Mouse (Mus musculus): Measurements from ENCODE around the gene H2-Aa. TPM values are rescaled to one million over a fixed set of nuclear protein-coding genes. Genes with fewer than 3 reads are reported as not detected.

The H2-Aa gene
- polyA plus RNA-seq, 1 experiment from 2014 or later: 2.9 TPM

- Histone ChIP-seq H3K4me1 (peaks cover 20% of the 10 kb centered on the region), H3K27ac (no peak overlapping the region), H3K4me2 (no peak overlapping the region), H3K9me3 (no peaks in the 10 kb centered on the region), H3K9ac (no peak overlapping the region), H3K27me3 (peaks cover 49% of the 10 kb centered on the region), H3K4me3 (no peak overlapping the region), H3K36me3 (no peaks in the 10 kb centered on the region)
- no peak for ATAC-seq (ENCODE audit: insufficient number of reproducible peaks, low FRiP score, low TSS enrichment, low read depth)
- 51% methylated on average over 5 of the region's 5 CpGs for WGBS
Observed at GRCm38 (mm10) chr17:34260551-34260950, 27.1 kb downstream of the H2-Aa start.

- H3K9me3 ChIP-seq: no peaks in the 10 kb centered on the region
- H3K4me1 ChIP-seq: no peaks in the 10 kb centered on the region
- H3K36me3 ChIP-seq: no peaks in the 10 kb centered on the region
- 71% methylated on average over 11 of the region's 11 CpGs for WGBS
- H3K27ac ChIP-seq: no peak within 1 kb of the TSS
- no peak within 1 kb of the TSS for H3K9ac ChIP-seq
- H3K4me2 ChIP-seq: no peak within 1 kb of the TSS
- H3K4me3 ChIP-seq: no peak within 1 kb of the TSS
- ATAC-seq (ENCODE audit: insufficient number of reproducible peaks, low FRiP score, low TSS enrichment, low read depth): no peak
- peaks cover 29% of the 10 kb centered on the region; the same call in 1 of the 2 replicates for H3K27me3 ChIP-seq
Observed at GRCm38 (mm10) chr17:34257594-34258375, 29.8 kb downstream of the H2-Aa start, which contains the start of gene H2-Ab1. TSS of gene H2-Ab1 (plus strand) at chr17:34257689.

- Histone ChIP-seq H3K27me3 (peaks cover 23% of the 10 kb centered on the region; the same call in 1 of the 2 replicates), H3K9ac (no peak overlapping the region), H3K9me3 (no peaks in the 10 kb centered on the region), H3K4me2 (no peak overlapping the region), H3K27ac (no peak overlapping the region), H3K4me1 (no peaks in the 10 kb centered on the region), H3K4me3 (no peak overlapping the region), H3K36me3 (no peaks in the 10 kb centered on the region)
- WGBS: 80% methylated on average over 5 of the region's 5 CpGs
- no peak for ATAC-seq (ENCODE audit: insufficient number of reproducible peaks, low FRiP score, low TSS enrichment, low read depth)
Observed at GRCm38 (mm10) chr17:34256501-34256900, 31.1 kb downstream of the H2-Aa start.

- no peak overlapping the region for H3K4me3 ChIP-seq
- no peak overlapping the region for H3K4me2 ChIP-seq
- no peaks in the 10 kb centered on the region for H3K4me1 ChIP-seq
- no peaks in the 10 kb centered on the region for H3K9me3 ChIP-seq
- peaks cover 17% of the 10 kb centered on the region; the same call in 1 of the 2 replicates for H3K27me3 ChIP-seq
- no peak overlapping the region for H3K27ac ChIP-seq
- no peak overlapping the region for H3K9ac ChIP-seq
- H3K36me3 ChIP-seq: no peaks in the 10 kb centered on the region
- ATAC-seq (ENCODE audit: insufficient number of reproducible peaks, low FRiP score, low TSS enrichment, low read depth): no peak
- 51% methylated on average over 4 of the region's 4 CpGs for WGBS
Observed at GRCm38 (mm10) chr17:34251666-34252065, 36.0 kb downstream of the H2-Aa start.

- no peak for ATAC-seq (ENCODE audit: insufficient number of reproducible peaks, low FRiP score, low TSS enrichment, low read depth)
- peaks cover 17% of the 10 kb centered on the region; the same call in 1 of the 2 replicates for H3K27me3 ChIP-seq
- no peak overlapping the region for H3K27ac ChIP-seq
- H3K4me2 ChIP-seq: no peak overlapping the region
- no peak overlapping the region for H3K4me3 ChIP-seq
- H3K9ac ChIP-seq: no peak overlapping the region
- no peaks in the 10 kb centered on the region for H3K9me3 ChIP-seq
- 16% methylated on average over 4 of the region's 4 CpGs for WGBS
- H3K4me1 ChIP-seq: no peaks in the 10 kb centered on the region
- H3K36me3 ChIP-seq: no peaks in the 10 kb centered on the region
Observed at GRCm38 (mm10) chr17:34249878-34250277, 37.7 kb downstream of the H2-Aa start.

GRCm38 (mm10) chr17:34249361-34249760, 38.3 kb downstream of the H2-Aa start:
- WGBS: 45% methylated on average over 3 of the region's 3 CpGs
- no peak overlapping the region for H3K9ac ChIP-seq
- peaks cover 17% of the 10 kb centered on the region; the same call in 1 of the 2 replicates for H3K27me3 ChIP-seq
- H3K4me3 ChIP-seq: no peak overlapping the region
- H3K4me1 ChIP-seq: no peaks in the 10 kb centered on the region
- no peaks in the 10 kb centered on the region for H3K36me3 ChIP-seq
- H3K9me3 ChIP-seq: no peaks in the 10 kb centered on the region
- no peak for ATAC-seq (ENCODE audit: insufficient number of reproducible peaks, low FRiP score, low TSS enrichment, low read depth)
- no peak overlapping the region for H3K4me2 ChIP-seq
- no peak overlapping the region for H3K27ac ChIP-seq

GRCm38 (mm10) chr17:34248764-34249163, 38.9 kb downstream of the H2-Aa start:
- H3K9me3 ChIP-seq: no peaks in the 10 kb centered on the region
- no peak overlapping the region for H3K9ac ChIP-seq
- no peaks in the 10 kb centered on the region for H3K36me3 ChIP-seq
- WGBS: 71% methylated on average over 2 of the region's 2 CpGs
- no peak for ATAC-seq (ENCODE audit: insufficient number of reproducible peaks, low FRiP score, low TSS enrichment, low read depth)
- H3K4me3 ChIP-seq: no peak overlapping the region
- H3K27ac ChIP-seq: no peak overlapping the region
- no peak overlapping the region for H3K4me2 ChIP-seq
- peaks cover 11% of the 10 kb centered on the region; the same call in 1 of the 2 replicates for H3K27me3 ChIP-seq
- no peaks in the 10 kb centered on the region for H3K4me1 ChIP-seq

- ATAC-seq (ENCODE audit: insufficient number of reproducible peaks, low FRiP score, low TSS enrichment, low read depth): no peak
- H3K4me1 ChIP-seq: no peaks in the 10 kb centered on the region
- H3K36me3 ChIP-seq: no peaks in the 10 kb centered on the region
- 77% methylated on average over 3 of the region's 3 CpGs for WGBS
- H3K9ac ChIP-seq: no peak overlapping the region
- no peaks in the 10 kb centered on the region for H3K9me3 ChIP-seq
- H3K4me2 ChIP-seq: no peak overlapping the region
- H3K27ac ChIP-seq: no peak overlapping the region
- H3K27me3 ChIP-seq: peaks cover 10% of the 10 kb centered on the region; the same call in 1 of the 2 replicates
- no peak overlapping the region for H3K4me3 ChIP-seq
Observed at GRCm38 (mm10) chr17:34247047-34247446, 40.6 kb downstream of the H2-Aa start.

- ATAC-seq (ENCODE audit: insufficient number of reproducible peaks, low FRiP score, low TSS enrichment, low read depth): no peak
- H3K9me3 ChIP-seq: no peaks in the 10 kb centered on the region
Observed at GRCm38 (mm10) chr17:34244656-34245055, 43.0 kb downstream of the H2-Aa start.

GRCm38 (mm10) chr17:34240916-34241315, 46.7 kb downstream of the H2-Aa start:
- no peak for ATAC-seq (ENCODE audit: insufficient number of reproducible peaks, low FRiP score, low TSS enrichment, low read depth)
- H3K27me3 ChIP-seq: no peaks in the 10 kb centered on the region
- H3K36me3 ChIP-seq: no peaks in the 10 kb centered on the region
- no peak overlapping the region for H3K27ac ChIP-seq
- H3K9ac ChIP-seq: no peak overlapping the region
- H3K4me3 ChIP-seq: no peak overlapping the region
- H3K9me3 ChIP-seq: no peaks in the 10 kb centered on the region
- WGBS: 78% methylated on average over 6 of the region's 6 CpGs
- no peaks in the 10 kb centered on the region for H3K4me1 ChIP-seq
- H3K4me2 ChIP-seq: no peak overlapping the region

More at GRCm38 (mm10) chr17:34244656-34245055, 43.0 kb downstream of the H2-Aa start:
- H3K4me1 ChIP-seq: no peaks in the 10 kb centered on the region
- no peak overlapping the region for H3K4me3 ChIP-seq
- no peak overlapping the region for H3K27ac ChIP-seq
- H3K36me3 ChIP-seq: no peaks in the 10 kb centered on the region
- H3K4me2 ChIP-seq: no peak overlapping the region
- H3K27me3 ChIP-seq: peaks cover 4% of the 10 kb centered on the region; the same call in 1 of the 2 replicates
- no peak overlapping the region for H3K9ac ChIP-seq
- 75% methylated on average over 4 of the region's 4 CpGs for WGBS

- Histone ChIP-seq H3K4me3 (no peak overlapping the region), H3K4me1 (no peaks in the 10 kb centered on the region), H3K36me3 (no peaks in the 10 kb centered on the region), H3K27me3 (no peaks in the 10 kb centered on the region), H3K4me2 (no peak overlapping the region), H3K9me3 (no peaks in the 10 kb centered on the region), H3K9ac (no peak overlapping the region), H3K27ac (no peak overlapping the region)
- ATAC-seq (ENCODE audit: insufficient number of reproducible peaks, low FRiP score, low TSS enrichment, low read depth): no peak
- WGBS: 68% methylated on average over 3 of the region's 3 CpGs
Observed at GRCm38 (mm10) chr17:34240366-34240765, 47.3 kb downstream of the H2-Aa start.

- Histone ChIP-seq H3K36me3 (no peaks in the 10 kb centered on the region), H3K4me3 (no peak overlapping the region), H3K9me3 (no peaks in the 10 kb centered on the region), H3K4me2 (no peak overlapping the region), H3K27me3 (no peaks in the 10 kb centered on the region), H3K27ac (no peak overlapping the region), H3K4me1 (no peaks in the 10 kb centered on the region), H3K9ac (no peak overlapping the region)
- 64% methylated on average over 10 of the region's 10 CpGs for WGBS
- no peak for ATAC-seq (ENCODE audit: insufficient number of reproducible peaks, low FRiP score, low TSS enrichment, low read depth)
Observed at GRCm38 (mm10) chr17:34239601-34240041, 48.0 kb downstream of the H2-Aa start.

Data from limb, embryonic 15.5 days (tissue).